In genomic region chr10:10322961-10323360, GRCm38 (mm10) we compare ENCODE assay signal across 23 mouse cellular contexts.
A peak's percentile ranks its signal among the peaks of the same experiment; 100 is the strongest.
DNase-seq lines count a peak whose midpoint lies in the region; ATAC-seq and TF ChIP-seq lines count a peak whose summit lies in the region.
"Had no signal": no experiment of that assay in that cellular context is flagged by ENCODE, and none has a peak within 500 bp of the region (broad histone marks: within the 10 kb centered on the region; RNA-seq: fewer than 3 reads in every experiment).

No protein-coding gene starts in this region.

- peak overlapping the region; percentile 86 for H3K27ac ChIP-seq in layer of hippocampus, adult 2 months
- no peak overlapping the region for H3K27ac ChIP-seq in lung, postnatal 0 days (ENCODE audit: low read length)
- H3K27ac ChIP-seq: embryonic facial prominence, embryonic 10.5 days; forebrain, embryonic 12.5 days; hindbrain, embryonic 15.5 days; kidney, postnatal 0 days; midbrain, embryonic 15.5 days had no signal

- TF ChIP-seq CTCF in layer of hippocampus, adult 2 months (conservative IDR thresholded peaks at IDR 0.05): no peak
- TF ChIP-seq CTCF in lung, postnatal 0 days (IDR thresholded peaks at IDR 0.05): no peak

- no peak for ATAC-seq in lung, postnatal 0 days
- ATAC-seq: CD4-positive, CD25-positive, alpha-beta regulatory T cell, adult 4 months; intestine, postnatal 0 days; liver, postnatal 0 days; midbrain, embryonic 15.5 days had no signal

- TF ChIP-seq EP300 in lung, postnatal 0 days (IDR thresholded peaks at IDR 0.05): no peak

- peak; percentile 36 to 64 for DNase-seq in left cerebral cortex, adult 18-20 months (ENCODE audit: low spot score in 2 of 2)
- DNase-seq in left cerebral cortex, adult 11 months (ENCODE audit: low spot score): no peak
- peak; percentile 70 to 81 for DNase-seq in layer of hippocampus, adult 2 months (ENCODE audit: low spot score in 2 of 2)
- peak; percentile 59 to 68 for DNase-seq in layer of hippocampus, postnatal 36 days
- DNase-seq in right cerebral cortex, postnatal 25 days: peak; percentile 44
- DNase-seq in lung, postnatal 0 days (ENCODE audit: low spot score): no peak
- DNase-seq in spleen, postnatal 14 days (ENCODE audit: low spot score in 2 of 2): no peak
- DNase-seq in kidney, postnatal 4 days: no peak
- DNase-seq: cerebellum, adult 2 months; gastrocnemius, postnatal 14 days; heart, adult 18-20 months; heart, postnatal 36 days; liver, postnatal 0 days; lung, postnatal 14 days; retina, postnatal 1 day had no signal

- H3K9ac ChIP-seq in lung, postnatal 0 days (replicated peaks; ENCODE audit: low read depth): no peak overlapping the region
- H3K9ac ChIP-seq: forebrain, embryonic 12.5 days; hindbrain, embryonic 15.5 days; liver, postnatal 0 days; midbrain, embryonic 15.5 days had no signal

- no peaks in the 10 kb centered on the region for H3K36me3 ChIP-seq in lung, postnatal 0 days (ENCODE audit: insufficient read depth, low read length)
- H3K36me3 ChIP-seq: embryonic facial prominence, embryonic 10.5 days; forebrain, embryonic 12.5 days; hindbrain, embryonic 15.5 days; midbrain, embryonic 15.5 days had no signal

- H3K4me1 ChIP-seq in lung, postnatal 0 days (ENCODE audit: insufficient read depth, low read depth, low read length): no peaks in the 10 kb centered on the region

- H3K9me3 ChIP-seq in lung, postnatal 0 days (ENCODE audit: low read length): no peaks in the 10 kb centered on the region
- H3K9me3 ChIP-seq: embryonic facial prominence, embryonic 10.5 days; forebrain, embryonic 12.5 days; hindbrain, embryonic 15.5 days; megakaryocyte, embryonic 14.5 days; midbrain, embryonic 15.5 days had no signal

- H3K4me3 ChIP-seq in layer of hippocampus, adult 2 months: no peak overlapping the region
- no peak overlapping the region for H3K4me3 ChIP-seq in lung, postnatal 0 days (ENCODE audit: low read depth, low read length)
- H3K4me3 ChIP-seq: embryonic facial prominence, embryonic 10.5 days; forebrain, embryonic 12.5 days; hindbrain, embryonic 15.5 days; megakaryocyte, embryonic 14.5 days; midbrain, embryonic 15.5 days had no signal

- H3K27me3 ChIP-seq in lung, postnatal 0 days (replicated peaks; ENCODE audit: insufficient read depth, low read length): no peaks in the 10 kb centered on the region
- H3K27me3 ChIP-seq: forebrain, embryonic 12.5 days; hindbrain, embryonic 15.5 days; megakaryocyte, embryonic 14.5 days; midbrain, embryonic 15.5 days had no signal

- 60% methylated on average over 11 of the region's 11 CpGs for WGBS in lung, postnatal 0 days

- H3K4me2 ChIP-seq in lung, postnatal 0 days (replicated peaks; ENCODE audit: low read depth, low read length): no peak overlapping the region
- H3K4me2 ChIP-seq: forebrain, embryonic 12.5 days; hindbrain, embryonic 15.5 days; midbrain, embryonic 15.5 days had no signal

Comparison
In these comparisons a context has a peak if more than half of its experiments do, and no peak if none do; other contexts are left out.
1. DNase-seq: peak in left cerebral cortex, adult 18-20 months (2 of 2), layer of hippocampus, adult 2 months (2 of 2), layer of hippocampus, postnatal 36 days (2 of 2) and right cerebral cortex, postnatal 25 days (single experiment); none in left cerebral cortex, adult 11 months (single experiment), lung, postnatal 0 days (single experiment), spleen, postnatal 14 days (0 of 2) and kidney, postnatal 4 days (0 of 2).